Mouse (Mus musculus) brain, embryonic 18.5 days (tissue): Measurements from ENCODE around the gene Sh2b3.

ENCODE experiments used
- DNase-seq: peaks from one replicate; pipeline ENCODE4 v3.0.0-alpha.2; 2012; ENCODE audit warnings: low read depth, low spot score

Gene Sh2b3

DNA sequence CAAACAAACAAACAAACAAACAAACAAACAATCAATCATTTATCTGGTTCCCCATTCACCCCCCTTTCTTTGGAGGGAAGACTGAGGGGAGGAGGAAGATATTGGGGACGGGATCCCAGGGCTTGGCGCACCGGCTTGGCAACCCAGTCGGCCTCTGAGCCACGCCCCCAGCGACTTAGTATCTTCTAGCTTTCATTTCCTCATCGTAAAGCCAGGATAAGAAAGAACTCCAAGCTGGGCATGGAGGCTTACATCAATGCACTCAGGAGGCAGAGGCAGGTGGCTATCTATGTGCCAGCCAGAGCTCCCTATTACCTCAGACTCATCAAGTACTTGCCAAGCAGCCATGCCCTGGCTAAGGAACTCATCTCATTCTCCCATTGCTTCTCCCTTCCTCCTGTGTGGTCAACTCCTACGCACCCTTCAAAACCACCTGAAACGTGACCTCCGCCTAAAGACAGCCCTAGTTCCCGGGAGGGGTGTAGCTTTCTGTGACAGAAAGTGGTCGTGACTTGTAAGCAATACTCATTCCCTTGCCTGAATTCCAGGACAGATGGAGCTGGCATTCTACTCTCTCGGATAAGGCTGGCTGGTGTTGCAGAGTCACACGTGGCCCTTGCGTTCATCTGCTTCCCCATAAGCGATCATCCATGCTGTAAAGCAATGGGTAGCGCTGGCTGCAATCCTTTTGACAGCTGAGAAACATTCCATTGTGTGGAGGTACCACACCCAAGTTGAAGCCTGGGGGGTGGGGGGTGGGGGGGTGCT is 5.9 kb upstream of the Sh2b3 start:
- no peak for DNase-seq

DNA sequence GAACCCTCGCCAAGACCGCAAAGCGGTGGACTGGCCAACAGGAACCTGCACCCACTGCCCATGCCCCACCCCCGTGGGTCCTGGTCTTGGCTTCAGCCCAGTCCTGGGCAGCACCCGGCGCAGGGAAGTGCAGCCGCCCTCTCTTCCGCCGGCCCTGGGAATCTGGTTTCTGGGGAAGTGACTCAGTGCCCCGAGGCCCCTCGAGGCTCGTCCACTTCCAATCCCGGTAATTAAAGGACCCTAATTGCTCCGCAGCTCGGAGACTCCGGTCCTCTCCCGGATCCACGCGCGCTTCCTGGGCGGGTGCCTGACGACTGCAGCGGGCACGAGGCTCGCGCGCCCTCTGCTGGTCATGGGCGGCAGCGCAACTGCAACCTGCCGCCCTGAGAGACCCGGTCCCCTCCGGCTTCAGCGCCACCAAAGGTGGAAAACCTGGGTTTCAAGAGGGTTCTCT is 5.2 kb upstream of the Sh2b3 start:
- no peak for DNase-seq

DNA sequence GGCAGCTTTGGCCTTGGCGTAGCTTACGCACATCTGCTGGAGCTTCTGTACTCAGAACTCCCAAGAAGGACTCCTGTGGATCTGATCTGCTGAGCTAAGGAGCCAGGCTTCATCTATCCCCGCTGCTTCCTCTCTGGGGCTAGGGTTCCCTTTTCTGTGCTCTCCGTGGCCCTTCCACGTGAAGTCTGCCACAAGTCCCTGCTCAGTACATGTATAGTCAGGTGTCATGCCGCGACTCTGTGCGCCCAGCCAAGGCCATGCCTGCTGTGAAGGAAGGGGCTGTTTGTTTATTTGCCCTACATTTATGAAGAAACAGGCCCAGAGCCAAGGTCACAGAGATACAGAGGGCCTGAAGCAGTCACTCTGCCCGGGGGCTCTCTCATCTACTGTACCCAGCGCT is 4.5 kb upstream of the Sh2b3 start:
- no peak for DNase-seq

DNA sequence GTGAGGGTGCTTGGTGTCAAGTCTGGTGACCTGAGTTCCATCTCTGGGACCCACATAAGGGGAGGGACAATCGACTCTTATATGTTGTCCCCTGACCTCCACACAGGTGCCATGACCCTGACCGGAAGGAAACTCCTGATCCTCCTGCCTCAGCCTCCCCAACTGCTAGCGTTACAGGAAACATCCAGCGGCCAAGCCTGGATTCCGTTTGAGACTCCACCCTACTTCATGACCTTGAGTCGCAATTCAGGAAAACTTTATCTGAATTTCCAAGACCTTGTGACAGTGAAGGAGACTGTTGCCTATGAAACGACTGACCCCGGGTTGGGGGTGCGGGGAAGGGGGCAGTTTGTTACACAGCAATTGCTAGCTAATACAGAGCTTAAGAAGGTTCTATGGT is 4.1 kb upstream of the Sh2b3 start:
- DNase-seq, result no peak

DNA sequence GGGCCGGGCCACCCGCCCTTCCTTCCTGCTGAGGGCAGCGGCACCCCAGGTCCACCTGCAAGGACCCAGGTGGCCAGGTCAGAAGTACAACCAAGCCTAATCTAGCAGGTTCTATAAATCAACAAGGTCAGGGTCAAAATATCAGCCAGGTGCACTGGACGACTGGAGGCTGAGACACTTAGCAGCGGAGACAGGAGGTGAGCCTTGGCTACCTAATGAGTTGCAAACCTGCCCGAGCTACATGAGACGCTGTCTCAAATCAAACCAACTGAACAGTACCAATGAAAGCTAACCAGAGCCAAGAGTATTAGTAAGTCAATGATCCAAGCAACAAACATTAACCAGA is 1.7 kb upstream of the Sh2b3 start:
- no peak for DNase-seq

DNA sequence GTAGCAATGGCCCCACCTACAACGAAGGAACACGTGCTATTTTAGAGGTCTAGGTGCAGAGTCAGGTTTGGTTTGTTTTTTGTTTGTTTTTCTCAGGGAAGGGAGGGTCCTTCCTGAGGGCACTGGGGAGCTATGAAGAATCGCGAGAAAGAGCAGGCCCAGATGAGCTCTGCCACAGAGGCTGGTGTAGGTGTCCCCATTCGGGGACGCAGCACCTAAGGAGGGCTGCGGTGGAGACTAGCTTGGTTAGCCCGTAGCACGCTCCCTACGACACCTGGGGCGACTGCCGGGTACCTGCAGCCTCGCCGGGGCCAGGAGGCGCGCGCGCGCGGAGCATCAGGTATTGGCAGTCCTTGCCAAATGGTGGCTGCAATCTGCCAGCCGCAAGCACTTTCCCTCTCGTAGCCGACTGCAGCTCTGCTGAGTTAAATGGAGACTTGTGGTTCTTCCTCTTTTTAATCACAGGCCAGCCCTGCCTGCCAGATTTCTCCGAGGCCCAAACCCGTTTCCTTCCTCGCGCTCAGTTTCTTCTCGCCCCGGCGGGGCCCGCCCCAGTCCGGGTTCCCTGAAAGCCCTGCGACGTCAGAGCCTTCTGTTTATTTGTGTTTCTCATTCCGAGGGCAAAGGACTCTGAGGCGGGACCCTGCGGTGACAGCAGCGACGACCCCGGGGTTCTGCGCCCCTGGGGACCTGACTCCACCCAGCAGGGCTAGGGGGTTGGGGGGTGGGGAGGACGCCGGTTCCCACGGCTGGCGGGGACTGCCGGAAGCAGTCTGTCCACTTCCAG is 1.1 kb upstream of the Sh2b3 start:
- no peak for DNase-seq

DNA sequence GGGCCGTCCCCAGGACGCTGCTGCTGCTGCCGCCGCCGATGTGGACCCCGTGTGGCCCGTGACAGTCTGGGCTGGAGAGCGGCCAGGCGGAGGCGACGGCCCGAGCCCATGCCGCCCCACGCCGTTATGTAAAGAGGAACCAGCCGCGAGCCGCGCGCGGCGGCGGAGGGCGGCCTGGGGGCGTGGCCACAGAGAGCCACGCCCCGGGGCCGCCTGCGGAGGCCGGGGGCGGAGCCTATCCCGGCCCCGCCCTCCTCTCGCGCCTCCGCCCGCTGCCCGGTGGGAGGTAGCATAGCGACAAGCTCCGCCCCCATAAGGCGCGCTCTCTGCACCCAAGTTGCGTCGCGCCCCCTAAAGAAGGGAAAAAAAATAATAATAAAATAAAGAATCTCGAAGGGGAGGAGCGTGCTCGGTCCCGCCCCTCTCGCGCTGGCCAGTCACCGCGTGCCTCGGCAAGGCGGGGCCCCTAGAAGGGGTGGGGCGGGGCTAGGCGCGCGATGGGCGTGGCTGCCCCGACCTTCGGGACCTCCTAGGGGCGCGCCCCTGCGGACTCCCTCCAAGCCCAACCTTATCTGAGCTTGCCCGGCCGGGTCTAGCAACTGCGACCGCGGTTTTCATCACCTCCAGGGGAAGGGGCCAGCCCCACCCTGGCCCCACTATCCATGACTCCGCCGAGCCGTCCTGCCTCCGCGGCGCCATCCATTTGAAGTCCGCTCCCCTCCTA is 592 bp downstream of the Sh2b3 start:
- DNase-seq, result no peak

DNA sequence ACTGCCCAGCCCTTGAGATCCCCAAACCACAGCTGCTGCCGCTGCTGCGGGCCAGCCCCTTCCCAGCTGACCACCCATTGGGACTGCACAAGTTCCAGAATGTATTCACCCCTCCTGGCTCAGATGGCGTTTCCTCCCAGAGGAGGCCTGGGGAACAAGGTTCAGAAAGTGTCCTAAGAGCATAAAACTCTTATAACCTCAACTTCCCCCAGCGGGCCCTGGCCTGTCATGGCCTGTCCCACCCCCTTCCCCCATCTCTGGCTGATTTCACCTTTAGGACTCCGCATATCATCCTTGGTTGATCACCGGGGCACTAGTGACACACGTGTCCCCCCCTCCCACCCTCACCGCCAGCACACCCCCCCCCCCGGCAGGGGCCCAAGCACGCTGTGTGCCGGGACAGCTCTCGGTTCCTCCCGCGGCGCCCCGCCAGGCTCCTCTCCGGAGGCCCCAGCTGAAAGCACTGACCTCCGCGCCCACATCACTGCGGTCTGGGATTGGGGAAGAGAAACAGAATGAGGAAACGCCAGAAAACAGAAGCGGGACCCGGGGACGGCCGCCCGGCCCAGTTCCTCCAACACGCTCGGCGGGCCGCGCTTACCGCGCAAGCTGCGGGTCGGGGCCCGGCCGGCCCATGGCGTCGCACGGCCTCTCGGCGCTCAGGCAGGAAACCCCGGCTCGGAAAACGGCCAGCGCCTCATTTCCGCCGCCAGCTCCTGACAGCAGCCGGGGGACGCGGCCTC is 1.3 kb downstream of the Sh2b3 start:
- DNase-seq, result no peak

DNA sequence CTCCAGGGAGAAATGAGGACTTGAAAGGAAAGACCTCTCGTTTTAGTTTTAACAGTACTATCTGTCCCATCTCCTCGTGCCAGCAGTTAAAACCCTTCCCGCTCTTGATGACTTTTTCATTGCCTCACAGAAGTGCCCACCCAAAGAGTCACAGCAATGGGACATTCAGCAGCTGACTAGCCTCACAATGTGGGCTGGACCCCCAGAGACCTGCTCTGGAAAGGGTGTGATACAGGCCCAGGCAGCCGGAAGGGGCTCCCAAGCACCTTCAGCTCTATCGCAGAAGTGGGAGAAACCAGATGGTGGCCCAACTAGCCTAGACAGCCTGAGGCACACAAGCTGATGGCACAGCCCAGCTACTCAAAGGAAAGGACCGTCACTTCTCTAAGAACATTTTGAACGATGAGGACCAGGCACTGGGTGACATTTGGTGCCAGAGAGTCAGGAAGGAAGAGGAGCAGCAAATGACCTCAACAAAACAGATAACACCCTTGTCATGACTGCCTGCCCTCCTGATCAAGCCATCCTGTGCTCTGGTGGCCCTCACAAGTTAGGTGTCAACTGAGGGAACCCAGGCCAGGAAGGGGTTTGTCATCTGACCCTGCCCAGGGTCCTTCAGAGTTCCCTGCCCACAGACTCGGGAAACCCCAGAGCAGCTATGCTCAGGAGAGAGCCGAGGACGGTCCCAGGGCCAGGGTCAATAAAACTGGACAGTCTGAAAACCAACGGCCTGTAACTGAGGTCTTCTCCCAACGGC is 2.3 kb downstream of the Sh2b3 start:
- no peak for DNase-seq

DNA sequence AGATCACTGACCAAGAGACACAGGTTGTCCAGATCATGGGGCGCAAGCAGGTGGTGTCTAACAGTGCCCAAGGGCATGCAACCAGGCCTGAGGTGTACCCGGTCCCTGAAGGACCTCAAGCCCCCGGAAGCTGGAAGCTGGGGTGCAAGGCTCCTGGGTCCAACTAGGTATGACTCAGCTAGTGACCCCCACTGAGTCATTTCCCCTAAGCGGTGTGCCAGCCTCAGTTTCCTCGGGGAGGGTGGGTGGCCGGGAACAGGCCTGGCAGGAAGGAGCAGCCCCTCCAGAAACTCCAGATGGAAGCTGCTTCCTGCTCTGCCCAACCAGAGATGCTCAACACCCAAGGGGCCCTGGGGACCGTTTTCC is 3.2 kb downstream of the Sh2b3 start:
- DNase-seq, result no peak

DNA sequence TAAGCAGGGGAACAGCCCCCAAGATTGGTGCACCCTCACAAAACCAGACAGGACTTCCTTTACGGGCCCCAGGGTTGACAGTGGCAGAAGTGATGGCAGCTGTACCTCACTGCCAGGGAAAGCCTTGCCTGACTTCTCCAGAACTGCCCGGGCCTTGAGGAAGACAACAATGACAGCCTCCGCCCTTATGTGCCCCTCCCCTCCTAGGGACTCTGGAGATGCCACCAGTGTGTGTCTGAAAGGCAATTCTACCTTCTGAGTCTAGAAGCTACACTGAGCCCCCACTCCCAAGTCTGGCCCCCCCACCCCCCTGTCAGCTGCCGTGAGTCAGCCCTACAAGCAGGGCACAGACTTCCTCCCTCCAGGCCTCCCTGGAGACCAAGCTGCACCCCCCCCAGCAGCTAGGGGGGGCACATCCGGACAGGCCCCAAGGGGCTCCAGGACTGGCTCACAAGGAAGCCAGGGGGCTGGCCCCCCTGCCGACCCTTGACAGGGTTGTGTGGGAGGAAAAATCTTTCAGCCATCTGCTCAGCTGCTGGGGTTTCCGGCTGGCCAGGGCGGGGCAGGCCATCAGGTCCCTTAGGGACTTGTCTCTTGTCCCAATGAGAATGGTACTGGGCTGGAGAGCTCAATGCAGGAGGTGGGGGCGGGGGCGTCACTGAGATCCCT is 3.7 kb downstream of the Sh2b3 start:
- DNase-seq, result no peak

DNA sequence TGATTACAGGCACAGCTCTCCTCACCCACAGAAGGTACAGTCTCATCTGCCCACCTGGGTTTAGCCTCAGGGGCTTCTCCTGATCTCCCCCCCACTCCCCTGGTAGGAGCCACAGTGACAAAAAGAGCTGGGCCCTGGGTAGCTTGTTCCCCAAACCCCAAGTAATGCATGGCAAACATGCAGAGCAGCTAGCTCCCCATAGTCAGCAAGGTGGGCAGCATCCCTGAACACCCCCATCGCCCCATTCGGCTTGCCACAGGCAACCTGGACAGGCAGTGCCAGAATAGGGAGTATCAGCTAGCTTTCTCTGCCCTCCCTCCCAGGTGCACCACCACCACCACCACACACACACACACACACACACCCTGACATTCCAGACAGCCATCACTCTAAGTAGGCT is 4.3 kb downstream of the Sh2b3 start:
- DNase-seq, result no peak

DNA sequence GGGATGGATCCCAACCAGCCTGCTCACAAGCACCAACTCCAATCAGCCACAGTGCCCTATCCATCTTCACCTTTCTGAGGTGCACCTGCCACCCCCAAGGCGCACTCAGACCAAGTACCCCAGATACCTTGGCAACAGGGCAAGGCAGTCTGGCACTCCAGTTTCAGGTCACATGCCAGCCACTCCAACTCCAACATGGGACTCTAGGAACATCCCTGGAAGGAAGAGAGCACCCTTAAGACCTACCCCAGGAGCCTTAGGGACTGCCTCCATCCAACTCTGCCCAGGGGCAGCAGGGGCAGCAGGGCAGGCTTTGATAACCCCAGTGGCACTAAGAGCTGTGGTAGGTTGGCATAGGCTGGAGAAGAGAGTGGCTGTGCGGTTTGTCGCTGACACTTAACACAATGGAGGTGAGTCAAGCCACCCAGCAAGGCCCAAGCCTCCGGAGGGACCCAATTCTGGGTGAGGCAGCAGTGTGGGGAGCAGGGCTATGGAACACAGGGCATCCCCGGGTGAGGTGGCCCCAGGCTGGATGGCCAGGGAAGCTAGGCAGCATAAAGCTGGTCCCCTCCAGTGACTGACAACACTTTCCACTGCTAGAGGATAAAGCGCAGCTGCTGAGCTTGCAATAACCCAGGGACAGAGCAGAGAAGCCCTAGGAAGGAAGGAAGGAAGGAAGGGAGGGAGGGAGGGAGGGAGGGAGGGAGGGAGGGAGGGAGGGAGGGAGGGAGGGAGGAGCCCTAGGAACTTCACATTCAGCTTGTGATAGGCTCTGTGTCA is 4.9 kb downstream of the Sh2b3 start:
- no peak for DNase-seq

DNA sequence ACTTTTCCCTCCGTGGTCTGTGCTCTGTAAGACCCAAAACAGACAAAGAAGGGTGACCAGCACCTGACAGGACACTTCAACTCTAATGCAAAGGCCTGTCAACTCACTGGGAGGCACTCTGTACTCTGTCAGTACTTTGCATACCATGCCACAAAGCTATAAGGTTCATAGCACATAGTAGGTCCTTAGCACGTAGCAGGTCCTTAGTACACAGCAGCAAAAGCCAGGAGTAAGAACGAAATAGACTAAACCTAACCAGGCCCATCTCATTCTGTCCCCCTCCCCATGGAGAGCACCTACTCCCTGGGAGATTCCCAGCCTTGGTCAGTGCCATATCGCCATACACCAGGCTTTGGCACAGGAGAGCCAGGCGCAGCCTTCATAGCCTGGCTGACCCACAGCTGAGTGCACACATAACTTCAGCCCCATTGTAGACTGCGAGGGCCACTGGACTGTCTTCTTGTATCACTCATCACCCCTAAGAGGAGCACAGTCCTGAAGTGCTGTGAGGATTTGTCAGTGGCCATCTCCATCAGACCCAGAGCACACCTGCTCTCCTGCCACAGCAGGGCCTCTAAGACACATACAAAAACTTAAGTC is 6.3 kb downstream of the Sh2b3 start:
- DNase-seq, result no peak

DNA sequence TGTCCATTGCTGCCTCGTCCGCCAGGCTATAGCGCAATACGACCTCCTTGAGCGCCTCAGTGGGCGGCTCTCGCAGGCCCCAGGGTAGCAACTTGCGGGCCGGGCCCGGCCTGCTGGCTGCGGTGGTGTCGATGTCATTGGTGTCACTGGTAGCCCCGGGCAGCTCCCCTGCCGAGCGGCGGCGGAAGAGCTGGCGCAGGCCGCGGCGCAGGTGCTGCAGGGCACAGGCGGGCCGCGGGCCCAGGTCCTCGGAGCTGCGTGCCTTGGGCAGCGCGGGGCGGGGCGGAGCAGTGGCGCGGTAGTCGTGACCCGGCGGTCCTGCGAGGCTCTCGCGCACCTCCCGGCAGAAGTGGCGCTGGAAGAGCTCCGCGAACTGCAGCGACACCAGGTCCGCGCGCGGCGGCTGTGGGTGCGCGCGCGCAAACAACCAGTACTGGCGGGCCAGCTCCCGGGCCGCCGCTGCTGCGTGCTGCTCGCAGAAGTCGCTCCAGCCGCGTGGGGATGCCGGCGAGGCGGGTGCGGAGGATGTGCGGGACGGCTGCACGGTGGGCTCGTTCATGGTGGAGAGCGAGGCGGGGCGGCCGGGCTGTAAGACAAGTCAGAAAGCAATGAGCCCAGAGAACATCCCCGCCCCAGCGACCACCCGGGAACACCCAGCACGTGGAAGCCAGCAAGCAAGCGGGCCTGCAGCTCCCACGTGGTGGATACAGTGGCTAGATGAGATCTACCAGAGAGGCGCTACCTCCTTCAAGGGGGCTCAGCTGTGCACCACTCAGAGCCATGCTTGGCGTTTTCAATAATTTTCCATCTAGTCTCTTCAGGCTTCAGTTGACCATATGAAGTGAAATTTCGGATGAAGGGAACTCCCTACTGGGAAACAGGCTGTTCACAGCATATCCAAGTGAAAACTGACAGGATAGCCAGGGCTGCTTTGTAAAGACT is 8.7 kb downstream of the Sh2b3 start:
- DNase-seq, result no peak

DNA sequence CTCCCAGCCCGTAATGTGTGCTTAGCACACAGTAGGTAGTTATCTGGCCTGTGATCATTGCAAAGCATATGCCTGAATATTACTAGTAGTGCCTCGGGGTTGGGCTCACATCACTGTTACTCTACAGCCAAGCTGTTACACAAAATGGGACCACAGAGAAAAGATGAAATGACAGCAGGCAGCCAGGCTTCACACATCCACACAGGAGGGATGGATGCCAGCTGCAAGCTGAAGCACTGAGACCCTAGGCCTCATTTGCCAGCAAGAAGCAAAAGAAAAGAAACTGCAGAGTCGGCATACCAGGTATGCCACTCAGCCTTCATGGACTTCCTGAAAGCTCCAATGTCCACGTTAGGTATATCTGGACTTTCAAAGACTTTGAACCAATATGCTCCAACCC is 9.6 kb downstream of the Sh2b3 start:
- DNase-seq, result no peak

DNA sequence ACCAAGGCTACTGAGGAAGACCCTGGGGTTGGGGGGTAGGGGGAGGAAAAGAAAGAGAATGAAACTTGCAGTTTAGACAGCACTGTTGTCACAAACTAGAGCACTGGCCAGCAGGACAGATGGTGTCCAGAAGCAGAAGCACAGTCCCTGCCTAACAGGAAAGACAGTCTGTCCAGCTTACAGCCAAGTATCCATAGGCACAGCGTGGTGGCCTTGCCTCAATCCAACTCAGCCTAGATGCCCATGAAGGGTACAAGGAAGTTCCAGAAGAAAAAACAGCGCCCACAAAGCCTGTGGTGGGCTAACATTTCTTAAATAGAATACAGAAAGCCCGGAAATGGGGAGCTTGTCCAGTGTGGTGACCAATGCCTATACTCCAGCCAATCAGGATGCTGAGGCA is 11.8 kb downstream of the Sh2b3 start:
- DNase-seq, result no peak

DNA sequence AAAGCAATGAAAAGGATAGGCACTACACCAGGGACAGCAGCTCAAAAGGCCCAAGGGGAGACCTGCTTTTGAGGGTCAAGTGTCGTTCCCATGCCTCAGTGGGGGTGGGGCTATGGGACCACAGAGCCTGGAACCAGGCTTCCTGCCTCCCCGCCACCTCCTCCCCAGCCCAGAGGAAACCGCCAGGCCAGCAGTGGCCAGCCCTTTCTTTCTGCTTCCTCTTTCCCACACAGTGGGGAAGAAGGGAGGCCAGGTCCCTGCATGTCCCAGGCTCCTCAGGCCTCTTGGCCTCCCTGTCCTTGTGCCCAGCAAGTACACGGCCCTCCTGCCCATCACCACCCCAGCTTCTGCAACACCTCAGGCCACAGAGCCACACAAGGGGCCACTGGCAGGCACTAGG is 13.3 kb downstream of the Sh2b3 start:
- DNase-seq, result no peak
